Mouse (Mus musculus): ENCODE results near the gene Calml4. TPM values are rescaled to one million over a fixed set of nuclear protein-coding genes. Genes with fewer than 3 reads are reported as not detected.

Gene Calml4
- polyA plus RNA-seq, 1 experiment from 2014 or later, result 0.88 TPM

DNA sequence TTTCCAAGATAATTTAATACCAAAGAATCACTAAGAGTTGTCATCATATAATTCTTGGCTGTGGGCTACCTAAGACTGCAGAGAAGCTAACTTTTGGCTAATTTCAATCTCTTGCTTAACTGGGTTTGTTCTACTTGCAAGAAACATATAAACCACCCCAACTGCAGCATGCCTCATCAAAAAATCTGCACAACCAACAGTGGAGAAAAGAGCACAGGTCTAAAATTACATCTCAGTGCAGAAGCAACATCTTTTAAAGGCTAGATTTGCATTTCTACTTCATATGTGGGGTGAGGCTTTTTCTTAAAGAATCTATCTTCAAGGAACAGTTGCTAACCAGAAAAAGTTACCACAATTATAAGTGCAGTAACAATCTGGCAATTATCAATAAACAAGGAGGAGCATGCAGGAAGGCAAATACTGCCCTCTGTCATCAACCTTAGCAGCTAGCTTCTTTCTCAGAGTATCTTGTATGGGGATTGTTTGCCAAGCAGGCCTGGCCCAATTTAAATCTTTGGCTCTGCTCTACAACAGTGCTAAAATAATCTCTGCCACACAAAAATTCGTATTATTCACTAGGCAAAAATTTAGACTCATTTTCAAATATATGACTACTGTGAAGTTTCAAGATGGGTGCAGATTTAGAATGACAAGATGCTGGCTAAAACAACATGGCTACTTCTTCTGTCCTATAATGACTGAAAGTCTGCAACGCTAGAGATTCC, 67.2 kb downstream of the Calml4 start:
- Histone ChIP-seq H3K27ac (replicated peaks; ENCODE audit: low read depth, low read length) (no peak overlapping the region), H3K9me3 (replicated peaks; ENCODE audit: control insufficient read depth, low read length) (no peaks in the 10 kb centered on the region), H3K4me1 (ENCODE audit: control insufficient read depth, insufficient read depth, low read length) (no peaks in the 10 kb centered on the region), H3K9ac (replicated peaks; ENCODE audit: low read length) (no peak overlapping the region), H3K4me3 (ENCODE audit: low read depth, low read length) (no peak overlapping the region), H3K36me3 (replicated peaks; ENCODE audit: control insufficient read depth, insufficient read depth, low read depth, low read length) (no peaks in the 10 kb centered on the region), H3K4me2 (ENCODE audit: low read depth, low read length) (no peak overlapping the region), H3K27me3 (ENCODE audit: control insufficient read depth, insufficient read depth, low read length) (no peaks in the 10 kb centered on the region)
- DNase-seq (ENCODE audit: low spot score) (no peak), ATAC-seq (replicated peaks; ENCODE audit: insufficient number of reproducible peaks, low FRiP score, low TSS enrichment, low read depth) (no peak)
- 82% methylated on average over 2 of the region's 2 CpGs for WGBS

Other genes with a start within 250 kb of the Calml4 start
- 2.5 and 2.7 TPM in 2 replicates for gene Itga11, start 180.3 kb upstream of the Calml4 start, polyA plus RNA-seq (2014; fragmentation: Nextera tagmentation; extraction: Ambion mirVana)
- gene Fem1b, start 46.1 kb upstream of the Calml4 start, polyA plus RNA-seq (2014; fragmentation: Nextera tagmentation; extraction: Ambion mirVana), result 38.4 and 41.1 TPM in 2 replicates
- gene Cln6, start 19.3 kb upstream of the Calml4 start, polyA plus RNA-seq (2014; fragmentation: Nextera tagmentation; extraction: Ambion mirVana), result 9.2 and 10.5 TPM in 2 replicates
- gene Pias1, start 129.8 kb downstream of the Calml4 start, polyA plus RNA-seq (2014; fragmentation: Nextera tagmentation; extraction: Ambion mirVana), result 60.7 and 62.0 TPM in 2 replicates